Mouse (Mus musculus) heart, postnatal 0 days (tissue): ENCODE measurements around the gene Ces1a. TPM values are rescaled to one million over a fixed set of nuclear protein-coding genes. Genes with fewer than 3 reads are reported as not detected.
A peak's percentile ranks its signal among the peaks of the same experiment; 100 is the strongest.

ENCODE experiments used
- ATAC-seq: fragments of 200-750 bp; cut with Nextera tagmentation; 2 replicates; pipeline ENCODE4 v1.8.0; 2017; ENCODE audit warnings: low read depth, moderate number of reproducible peaks, moderate library complexity; ENCODE audit not compliant: insufficient read depth
- DNase-seq: peaks from one replicate; pipeline ENCODE4 v3.0.0-alpha.2; 2016; ENCODE audit warnings: low spot score
- H3K27ac ChIP-seq: fragments of 300-500 bp; sonication (generic); 2 replicates; pipeline ENCODE4 v1.5.1; 2014; ENCODE audit warnings: low read depth, mild to moderate bottlenecking
- H3K27me3 ChIP-seq: fragments of 300-500 bp; sonication (generic); 2 replicates; pipeline ENCODE4 v1.6.1; 2014; ENCODE audit warnings: low read length, mixed read lengths; ENCODE audit not compliant: control insufficient read depth, insufficient read depth
- H3K36me3 ChIP-seq: fragments of 300-500 bp; sonication (generic); replicated peaks from 2 replicates; pipeline ENCODE4 v1.6.1; 2014; ENCODE audit warnings: low read length, mixed read lengths; ENCODE audit not compliant: control insufficient read depth, insufficient read depth
- H3K4me1 ChIP-seq: fragments of 300-500 bp; sonication (generic); 2 replicates; pipeline ENCODE4 v1.6.1; 2014; ENCODE audit warnings: antibody characterized with exemption; ENCODE audit not compliant: control insufficient read depth, insufficient read depth
- H3K4me2 ChIP-seq: fragments of 300-500 bp; sonication (generic); 2 replicates; pipeline ENCODE4 v1.6.1; 2014; ENCODE audit warnings: low read depth, mild to moderate bottlenecking, low read length, moderate library complexity
- H3K4me3 ChIP-seq: fragments of 300-500 bp; sonication (generic); 2 replicates; pipeline ENCODE4 v1.5.1; 2014; ENCODE audit warnings: low read depth, low read length
- H3K9ac ChIP-seq: fragments of 300-500 bp; sonication (generic); replicated peaks from 2 replicates; pipeline ENCODE4 v1.6.1; 2014; ENCODE audit warnings: low read depth, low read length, mixed read lengths
- H3K9me3 ChIP-seq: fragments of 300-500 bp; sonication (generic); replicated peaks from 2 replicates; pipeline ENCODE4 v1.6.1; 2016; ENCODE audit warnings: low read length; ENCODE audit not compliant: control insufficient read depth
- CTCF ChIP-seq: IDR thresholded peaks from 2 replicates; pipeline ENCODE4 v1.5.1; 2016; ENCODE audit warnings: antibody characterized with exemption, control low read depth, low read depth
- EP300 ChIP-seq: IDR thresholded peaks from 2 replicates; pipeline ENCODE4 v1.6.1; 2016; ENCODE audit warnings: antibody characterized with exemption, low read depth
- WGBS: fragments of 180-500 bp; shearing (Covaris S2); extraction: QIAGEN DNeasy Blood & Tissue Kit; methylation state at CpG from one replicate; pipeline ENCODE4 v1.1.7; 2014; 5-methylcytosine and 5-hydroxymethylcytosine counted together
- polyA plus RNA-seq: library from polyadenylated mRNA; unstranded; fragments of >200 nt; fragmentation: Nextera tagmentation; extraction: Ambion mirVana; gene quantifications from 2 replicates; pipeline ENCODE4 v1.2.1, GENCODE M21; 2015
- total RNA-seq: library from RNA; depleted of rRNA; stranded (reverse); fragments of >200 nt; gene quantifications from 2 replicates; pipeline ENCODE4 v1.2.3, GENCODE M21; 2014; ENCODE audit warnings: low replicate concordance

Ces1a gene
- total and polyA plus RNA-seq, 2 experiments from 2014 or later, result not detected

DNA sequence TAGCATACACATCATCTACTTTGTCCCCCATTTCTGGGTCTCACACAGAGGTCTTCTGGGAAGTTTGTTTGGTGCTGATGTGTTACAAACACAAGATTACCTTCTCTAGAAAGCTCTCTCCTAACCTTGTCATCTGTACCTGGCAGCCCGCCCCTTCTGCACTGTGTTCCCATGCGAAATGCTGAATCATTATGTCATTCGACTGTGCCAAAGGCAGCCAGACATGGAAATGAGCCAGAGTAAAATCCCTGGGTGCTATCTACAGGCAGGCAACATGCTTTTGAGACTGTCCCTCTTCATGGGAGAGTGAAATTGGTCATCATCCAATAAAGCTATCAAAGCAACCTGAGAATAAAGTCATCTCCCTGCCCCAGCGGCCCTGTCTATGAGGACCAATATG lies 27.3 kb upstream of the Ces1a start:
- Histone ChIP-seq H3K9ac (no peak overlapping the region), H3K27me3 (no peaks in the 10 kb centered on the region), H3K4me1 (no peaks in the 10 kb centered on the region), H3K4me2 (no peak overlapping the region), H3K36me3 (no peaks in the 10 kb centered on the region), H3K27ac (no peak overlapping the region), H3K4me3 (no peak overlapping the region), H3K9me3 (no peaks in the 10 kb centered on the region)
- no peak for DNase-seq
- TF ChIP-seq EP300, result no peak
- TF ChIP-seq CTCF, result no peak
- ATAC-seq, result no peak
- WGBS, result 72% methylated on average over 4 of the region's 4 CpGs

DNA sequence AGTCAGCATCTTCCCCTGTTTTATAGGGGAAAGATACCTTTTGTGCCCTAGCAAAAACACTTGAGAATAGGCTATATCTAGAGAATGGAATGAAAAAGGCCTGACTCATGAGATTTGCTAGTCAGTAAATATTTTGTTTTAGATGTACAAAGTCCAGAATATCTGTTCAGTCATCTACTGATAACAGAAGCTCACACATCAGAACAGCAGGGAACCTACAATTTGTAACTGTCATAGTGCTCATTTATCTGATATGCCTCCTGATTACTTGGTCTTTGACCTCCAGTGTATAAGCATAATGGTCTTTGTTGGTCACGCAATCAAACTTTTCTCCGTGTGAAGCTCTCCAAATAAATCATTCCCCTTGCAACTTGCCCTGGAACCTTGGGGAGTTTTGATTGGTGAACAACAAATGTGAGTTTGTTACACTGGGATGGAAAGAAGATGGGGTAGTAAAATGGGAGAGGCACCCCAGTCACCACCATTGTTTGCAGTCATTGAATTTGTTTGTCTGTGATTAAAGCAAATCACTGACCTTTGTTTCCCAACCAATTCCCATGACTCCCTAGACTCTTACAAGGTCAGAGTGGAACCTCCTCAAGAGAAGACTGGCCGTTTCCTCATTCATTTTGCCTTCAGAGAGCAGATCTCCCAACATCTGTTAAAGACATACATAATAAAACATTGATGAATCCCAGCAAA lies 15.6 kb upstream of the Ces1a start:
- no peak overlapping the region for H3K4me3 ChIP-seq
- no peak for TF ChIP-seq EP300
- no peak for TF ChIP-seq CTCF
- no peak for ATAC-seq
- H3K36me3 ChIP-seq, result no peaks in the 10 kb centered on the region
- 67% methylated on average over 3 of the region's 3 CpGs for WGBS
- no peak overlapping the region for H3K4me2 ChIP-seq
- DNase-seq, result no peak
- H3K9ac ChIP-seq, result no peak overlapping the region
- no peak overlapping the region for H3K27ac ChIP-seq
- H3K27me3 ChIP-seq, result no peaks in the 10 kb centered on the region
- H3K4me1 ChIP-seq, result no peaks in the 10 kb centered on the region
- H3K9me3 ChIP-seq, result no peaks in the 10 kb centered on the region

DNA sequence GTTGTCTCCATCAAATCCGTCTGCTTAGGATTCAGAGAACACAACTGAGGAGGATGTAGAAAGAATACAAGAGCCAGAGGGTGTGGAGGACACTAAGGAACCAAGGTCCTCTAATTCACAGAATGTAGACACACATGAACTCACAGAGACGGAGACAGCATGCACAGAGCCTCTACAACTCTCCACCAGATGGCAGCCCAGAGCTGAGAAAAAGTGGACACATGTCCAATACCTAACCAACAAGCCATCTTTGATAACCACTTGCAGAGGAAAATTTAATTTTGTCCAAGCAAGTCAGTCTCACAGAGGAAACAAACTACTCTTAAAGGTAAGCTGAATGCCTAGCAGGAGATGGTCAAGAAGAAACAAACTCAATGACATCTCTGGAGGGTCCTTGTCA lies 11.2 kb upstream of the Ces1a start:
- 7% methylated on average over 2 of the region's 2 CpGs for WGBS
- Histone ChIP-seq H3K4me3 (no peak overlapping the region), H3K27ac (no peak overlapping the region), H3K9ac (no peak overlapping the region), H3K4me2 (no peak overlapping the region), H3K9me3 (no peaks in the 10 kb centered on the region), H3K36me3 (no peaks in the 10 kb centered on the region), H3K27me3 (no peaks in the 10 kb centered on the region), H3K4me1 (no peaks in the 10 kb centered on the region)
- DNase-seq, result peak; percentile 41
- no peak for ATAC-seq
- TF ChIP-seq EP300 (no peak), CTCF (peak; percentile 84)

DNA sequence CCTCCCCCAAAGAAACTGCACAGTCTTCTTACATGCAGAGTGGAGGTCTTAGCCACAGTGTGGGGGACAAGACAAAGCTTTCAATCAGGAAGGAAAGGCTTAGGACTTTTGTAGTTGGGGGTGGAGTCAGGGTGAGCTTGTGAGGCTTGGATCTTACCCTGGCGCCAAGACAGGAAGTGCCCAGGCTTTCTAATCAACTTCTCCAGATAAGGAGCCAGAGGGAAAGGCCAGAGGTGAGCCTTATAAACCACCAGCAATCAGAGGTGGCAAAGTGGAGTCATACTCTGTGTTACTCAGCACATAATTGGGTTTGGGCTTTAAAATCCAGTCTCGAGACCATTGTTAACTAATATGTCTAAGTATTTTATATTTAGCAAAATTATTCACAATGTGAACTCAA lies 7.2 kb upstream of the Ces1a start:
- Histone ChIP-seq H3K36me3 (no peaks in the 10 kb centered on the region), H3K27ac (no peak overlapping the region), H3K4me3 (no peak overlapping the region), H3K4me2 (no peak overlapping the region), H3K9me3 (no peaks in the 10 kb centered on the region), H3K9ac (no peak overlapping the region), H3K4me1 (no peaks in the 10 kb centered on the region), H3K27me3 (no peaks in the 10 kb centered on the region)
- DNase-seq, result no peak
- no peak for ATAC-seq
- TF ChIP-seq EP300, result no peak
- 31% methylated on average over 2 of the region's 2 CpGs for WGBS

GRCm38 (mm10) chr8:93048510-93049416 lies 771 bp upstream of the Ces1a start:
- 49% methylated on average over 4 of the region's 4 CpGs for WGBS
- DNase-seq, result peak; percentile 7
- no peak for ATAC-seq

More at GRCm38 (mm10) chr8:93048510-93049416, 771 bp upstream of the Ces1a start:
- H3K9ac ChIP-seq, result no peak overlapping the region
- H3K27ac ChIP-seq, result no peak overlapping the region
- H3K4me2 ChIP-seq, result no peak overlapping the region
- H3K4me3 ChIP-seq, result no peak overlapping the region
- no peaks in the 10 kb centered on the region for H3K36me3 ChIP-seq
- no peak for TF ChIP-seq EP300
- peak; percentile 38 for TF ChIP-seq CTCF
- H3K9me3 ChIP-seq, result no peaks in the 10 kb centered on the region
- no peaks in the 10 kb centered on the region for H3K27me3 ChIP-seq
- no peaks in the 10 kb centered on the region for H3K4me1 ChIP-seq
